Mouse (Mus musculus): ENCODE measurements around the gene P3h3.
"Not testable (repeated sequence)": the region's sequence is repeated elsewhere in the genome, so short reads cannot be mapped to it uniquely, and the experiment has no call there.

The P3h3 gene

GRCm38 (mm10) chr6:124809052-124809774 lies 48.3 kb downstream of the P3h3 start:
- DNase-seq = peak; percentile 86 to 90

DNA sequence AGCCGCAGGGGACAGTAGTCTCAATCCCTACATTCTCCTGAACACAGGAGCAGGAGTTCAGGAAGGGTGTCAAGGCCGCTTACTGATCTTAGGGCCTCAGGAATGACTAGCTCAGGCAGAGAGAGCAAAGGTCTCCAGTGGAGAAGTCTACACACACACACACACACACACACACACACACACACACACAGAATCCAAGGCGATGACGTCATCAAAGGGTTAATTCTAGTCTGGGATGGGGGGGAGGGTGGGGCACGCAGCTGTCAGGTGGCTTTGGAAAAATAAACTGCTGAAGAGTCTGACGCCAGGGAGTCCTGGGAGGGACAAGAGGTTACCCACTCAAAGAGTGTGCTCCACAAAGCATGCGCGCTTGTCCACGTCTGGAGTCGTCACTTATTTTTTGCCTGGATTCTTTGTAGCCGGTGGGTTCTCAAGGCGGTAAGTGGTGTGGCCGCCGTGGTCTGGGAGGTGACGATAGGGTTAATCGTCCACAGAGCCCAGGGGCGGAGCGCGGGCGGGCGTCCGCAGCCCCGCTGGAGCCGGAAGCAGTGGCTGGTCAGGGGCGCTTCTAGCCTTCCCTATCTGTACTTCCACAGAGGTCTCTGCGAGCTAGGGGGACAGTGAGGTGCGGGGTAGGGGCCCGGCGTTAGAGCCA lies 49.1 kb downstream of the P3h3 start, which contains the start of gene Spsb2:
Spsb2 (plus strand) TSS at position 304 of the 655 bp plus-strand sequence.
- DNase-seq = peak; percentile 58 to 66

DNA sequence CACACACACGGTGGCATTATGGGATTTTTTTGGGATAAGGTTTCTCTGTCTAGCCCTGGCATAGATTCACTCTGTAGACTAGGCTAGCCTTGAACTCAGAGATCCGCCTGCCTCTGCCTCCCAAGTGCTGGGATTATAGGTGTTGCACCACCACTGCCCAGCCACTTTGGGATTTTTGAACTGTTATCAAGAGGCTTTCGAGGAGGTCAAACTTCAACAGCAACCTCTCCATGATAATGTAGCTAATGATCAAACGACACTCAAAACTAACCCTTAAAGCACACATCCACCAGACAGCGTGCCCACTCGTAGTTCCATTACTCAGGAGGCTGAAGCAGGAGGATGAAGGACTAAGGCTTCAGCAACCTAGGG lies 49.6 kb downstream of the P3h3 start:
- peak in 1 of 2 experiments; percentile 3 for DNase-seq

DNA sequence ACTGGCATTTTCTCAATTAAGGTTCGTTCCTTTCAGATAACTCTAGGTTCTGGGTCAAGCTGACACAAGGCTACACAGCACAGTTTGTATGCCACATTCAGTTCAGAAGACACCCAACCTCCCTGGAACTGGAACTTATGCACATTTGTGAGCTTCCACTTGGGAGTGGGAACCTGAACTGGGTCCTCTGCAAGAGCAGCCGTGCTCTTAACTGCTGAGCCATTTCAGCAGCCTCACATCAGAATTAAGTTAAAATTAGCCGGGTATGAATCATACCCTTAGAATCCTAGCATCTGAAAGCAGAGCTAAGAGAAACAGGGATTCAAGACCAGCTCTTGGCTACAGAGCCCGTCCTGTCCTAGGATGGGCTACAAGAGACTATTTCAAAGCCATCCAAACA lies 50.2 kb downstream of the P3h3 start:
- DNase-seq = peak; percentile 3 to 21

GRCm38 (mm10) chr6:124806446-124807140 lies 51.0 kb downstream of the P3h3 start:
- peak; percentile 11 to 23 for DNase-seq

DNA sequence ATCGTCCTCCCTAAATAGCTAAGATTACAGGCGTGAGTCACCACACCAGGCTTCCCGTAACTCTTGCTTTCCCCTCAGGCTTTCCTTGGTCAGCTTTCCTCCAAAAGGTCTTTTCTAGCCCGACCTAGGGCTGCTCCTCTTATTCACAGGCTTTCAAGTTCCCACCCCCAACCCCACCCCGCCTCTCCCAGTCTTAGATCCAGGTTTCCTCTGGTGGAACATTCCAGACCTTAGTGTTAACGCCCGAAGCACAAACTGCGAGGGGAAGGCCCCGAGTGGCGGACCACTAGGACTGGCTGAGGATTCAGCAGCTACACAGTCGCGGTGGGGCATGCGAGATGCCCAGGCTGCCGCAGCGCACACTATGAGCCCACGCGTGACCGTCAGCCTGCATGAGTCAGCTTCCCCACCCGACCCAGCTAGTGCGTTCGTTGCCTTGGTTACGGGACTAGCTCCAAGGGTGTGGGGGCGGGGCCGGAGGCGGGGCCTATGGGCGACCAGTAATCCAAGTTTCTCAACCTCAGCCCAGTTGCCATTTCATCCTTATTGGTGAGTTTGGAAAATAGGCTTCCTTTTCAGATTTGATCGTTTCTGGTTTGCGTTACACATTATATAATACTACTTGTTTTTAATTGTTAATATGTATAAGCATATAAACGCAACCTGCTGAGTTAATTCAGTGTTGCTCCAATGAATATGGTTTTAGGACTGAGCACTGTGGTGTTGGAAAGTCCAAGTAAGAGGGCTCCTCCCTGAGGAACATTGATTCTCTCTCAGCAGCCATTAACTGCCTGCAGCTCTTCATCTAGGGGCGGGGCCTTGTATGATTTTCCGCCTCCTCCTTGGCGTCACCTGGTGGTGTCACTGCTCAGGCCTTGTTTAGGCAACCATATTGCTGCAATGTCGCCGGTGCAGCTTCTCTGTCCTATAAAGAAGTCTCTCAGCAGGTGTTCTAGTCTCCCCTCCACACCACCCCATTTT lies 51.9 kb downstream of the P3h3 start:
- DNase-seq = peak; percentile 92 to 93

DNA sequence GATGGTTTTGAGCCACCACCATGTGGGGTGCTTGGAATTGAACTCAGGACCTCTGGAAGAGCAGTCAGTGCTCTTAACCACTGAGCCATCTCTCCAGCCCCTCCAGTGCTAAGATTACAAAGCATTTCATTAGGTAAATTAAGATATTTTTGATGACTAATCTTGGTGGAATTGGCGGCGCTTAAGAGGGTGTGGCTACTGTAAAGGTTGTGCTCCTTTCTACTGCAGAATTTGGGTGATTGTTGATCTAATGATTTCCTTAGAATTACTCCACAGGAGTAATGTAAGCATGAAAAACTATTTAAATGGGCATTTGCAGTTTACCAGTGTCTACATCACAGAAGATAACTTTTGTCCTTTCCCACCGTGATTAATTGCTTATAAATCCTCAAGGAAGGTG lies 53.2 kb downstream of the P3h3 start:
- peak in 1 of 2 experiments; percentile 0 for DNase-seq

DNA sequence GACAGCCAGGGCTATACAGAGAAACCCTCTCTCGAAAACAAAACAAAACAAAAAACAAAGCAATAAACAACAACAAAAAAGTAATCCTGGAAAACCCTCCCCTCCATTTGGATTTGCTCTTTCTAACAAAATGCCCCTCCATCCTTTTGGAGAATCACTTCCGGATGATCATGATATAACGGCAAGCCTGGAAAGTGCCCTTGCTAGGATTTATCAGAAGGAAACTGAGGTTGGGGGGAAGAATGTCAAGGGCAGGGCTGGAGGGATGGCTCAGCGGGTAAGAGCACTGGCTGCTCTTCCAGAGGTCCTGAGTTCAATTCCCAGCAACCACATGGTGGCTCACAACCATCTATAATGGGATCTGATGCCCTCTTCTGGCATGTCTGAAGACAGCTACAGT lies 53.9 kb downstream of the P3h3 start:
- DNase-seq = not testable (repeated sequence)

- peak in 1 of 2 experiments; percentile 0 for DNase-seq
These were observed 54.5 kb downstream of the P3h3 start for GRCm38 (mm10) chr6:124803061-124803460.

DNA sequence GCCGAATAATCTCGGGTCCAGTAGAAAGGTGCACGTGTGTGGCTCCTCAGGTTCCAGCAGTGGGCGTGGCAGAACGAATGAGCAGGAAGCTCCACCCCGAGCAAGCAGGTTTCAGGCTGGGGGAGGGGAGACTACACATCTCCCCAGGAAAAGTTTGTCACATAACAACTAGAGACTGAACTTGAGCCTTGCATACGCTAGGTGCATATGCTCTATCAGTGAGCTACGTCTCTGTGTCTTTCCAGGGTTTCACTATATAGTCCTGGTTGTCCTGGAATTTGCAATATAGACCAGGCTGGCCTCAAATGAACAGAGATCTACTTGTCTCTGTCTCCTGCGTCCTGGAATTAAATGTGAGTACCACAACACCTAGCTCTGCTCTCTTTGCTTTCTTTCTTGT lies 55.2 kb downstream of the P3h3 start:
- DNase-seq = not testable (repeated sequence)

DNA sequence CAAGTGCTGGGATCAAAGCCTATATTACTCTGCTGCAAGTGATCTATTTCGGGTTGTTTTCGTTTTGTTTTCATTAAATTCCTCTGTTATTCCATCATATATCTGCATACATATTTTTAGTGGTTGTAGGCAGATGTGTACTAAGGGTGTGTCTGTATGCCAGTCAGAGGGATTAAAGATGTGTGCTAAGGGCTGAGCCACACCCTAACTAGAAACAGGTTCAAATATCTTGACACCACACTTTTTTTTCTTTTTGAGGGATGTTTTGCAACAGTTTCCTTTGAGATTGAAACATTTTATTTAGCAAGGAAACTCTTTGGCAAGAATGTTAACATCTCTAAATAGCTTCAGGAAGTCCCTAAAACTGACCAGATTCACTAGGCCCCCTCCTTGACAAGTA lies 61.4 kb downstream of the P3h3 start:
- no peak for DNase-seq

DNA sequence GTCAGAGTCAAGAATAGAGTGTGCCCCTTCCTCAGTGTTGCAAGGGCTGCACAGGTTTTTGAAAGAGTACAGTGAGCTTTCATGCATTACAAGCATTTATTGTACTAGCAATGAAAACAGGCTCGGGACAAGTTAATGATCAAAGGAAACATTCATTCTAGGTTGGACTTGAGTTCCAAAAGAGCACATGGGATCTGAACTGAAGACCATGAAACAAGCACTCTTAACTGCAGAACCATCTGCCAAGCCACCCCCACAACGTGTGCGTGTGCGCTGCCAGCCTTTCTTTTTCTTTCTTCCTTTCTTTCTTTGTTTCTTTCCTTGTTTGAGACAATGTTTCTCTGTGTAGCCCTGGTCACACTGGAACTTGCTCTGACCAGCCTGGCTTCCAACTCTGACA lies 61.8 kb downstream of the P3h3 start:
- no peak for DNase-seq

- no peak for DNase-seq
These were observed 65.6 kb downstream of the P3h3 start for GRCm38 (mm10) chr6:124791911-124792310.

Measured in cerebellum, adult 18-20 months (tissue).